Mouse (Mus musculus) kidney, adult 2 months (tissue): ENCODE data around the gene Slc39a7. TPM values are rescaled to one million over a fixed set of nuclear protein-coding genes. Genes with fewer than 3 reads are reported as not detected.

ENCODE experiments used
- DNase-seq: peaks from one replicate; pipeline ENCODE4 v3.0.0; 2021
- H3K27ac ChIP-seq: fragments of 200-500 bp; 2 replicates; pipeline ENCODE4 v1.5.1; 2012; ENCODE audit warnings: low read depth, low read length, control low read depth, inconsistent platforms; ENCODE audit not compliant: insufficient read depth
- H3K27me3 ChIP-seq: fragments of 200-500 bp; replicated peaks from 2 replicates; pipeline ENCODE4 v1.6.1; 2012; ENCODE audit warnings: mild to moderate bottlenecking, moderate library complexity, low read length, inconsistent platforms; ENCODE audit not compliant: control insufficient read depth, insufficient read depth
- H3K36me3 ChIP-seq: fragments of 200-500 bp; 2 replicates; pipeline ENCODE4 v1.6.1; 2012; ENCODE audit warnings: mild to moderate bottlenecking, moderate library complexity, low read length, inconsistent platforms; ENCODE audit not compliant: control insufficient read depth, insufficient read depth
- H3K4me1 ChIP-seq: fragments of 200-500 bp; 2 replicates; pipeline ENCODE4 v1.6.1; 2011; ENCODE audit warnings: low read length; ENCODE audit not compliant: control insufficient read depth, insufficient read depth
- H3K4me3 ChIP-seq: fragments of 200-500 bp; 2 replicates; pipeline ENCODE4 v1.5.1; 2011; ENCODE audit warnings: mild to moderate bottlenecking, low read depth, low read length, control low read depth; ENCODE audit not compliant: insufficient read depth
- CTCF ChIP-seq: fragments of 200-500 bp; conservative IDR thresholded peaks from 2 replicates; pipeline ENCODE4 v1.5.1; 2011; ENCODE audit warnings: low read depth, mild to moderate bottlenecking, control low read depth, low read length, moderate library complexity, mixed read lengths; ENCODE audit not compliant: insufficient read depth, insufficient read length
- POLR2A ChIP-seq: fragments of 200-500 bp; IDR thresholded peaks from one replicate; pipeline ENCODE4 v1.6.1; 2011; ENCODE audit warnings: low read depth, low read length, control low read depth
- WGBS: fragments of 180-500 bp; shearing (Covaris S2); methylation state at CpG from one replicate; pipeline ENCODE4 v1.1.7; 2018; 5-methylcytosine and 5-hydroxymethylcytosine counted together
- polyA plus RNA-seq: library from polyadenylated mRNA; depleted of rRNA; stranded (reverse); fragments of >200 nt; gene quantifications from 2 replicates; pipeline ENCODE4 v1.2.3, GENCODE M21; 2012

The Slc39a7 gene
- polyA plus RNA-seq, 1 experiment: 90.4 TPM

DNA sequence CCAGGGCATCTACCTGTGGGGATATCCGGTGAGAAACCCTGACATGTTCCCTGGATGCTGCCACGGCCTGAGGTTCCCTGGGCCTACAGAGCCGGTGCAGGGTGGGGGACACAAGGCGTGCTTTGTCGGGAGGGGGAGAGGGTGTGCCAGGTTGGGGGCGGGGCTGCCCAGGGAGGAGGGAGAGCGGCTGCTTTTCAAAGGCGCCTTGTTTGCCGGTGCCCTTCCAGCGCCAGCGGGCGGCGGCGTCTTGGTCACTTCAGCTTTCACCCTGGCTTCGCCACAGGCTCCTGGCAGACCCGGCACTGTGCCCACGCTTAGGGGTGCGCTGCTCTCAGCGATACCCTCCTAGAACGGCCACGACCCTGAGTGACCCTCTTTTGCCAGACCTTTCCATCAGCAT lies 7.0 kb upstream of the Slc39a7 start:
- no peak overlapping the region for H3K4me3 ChIP-seq

DNA sequence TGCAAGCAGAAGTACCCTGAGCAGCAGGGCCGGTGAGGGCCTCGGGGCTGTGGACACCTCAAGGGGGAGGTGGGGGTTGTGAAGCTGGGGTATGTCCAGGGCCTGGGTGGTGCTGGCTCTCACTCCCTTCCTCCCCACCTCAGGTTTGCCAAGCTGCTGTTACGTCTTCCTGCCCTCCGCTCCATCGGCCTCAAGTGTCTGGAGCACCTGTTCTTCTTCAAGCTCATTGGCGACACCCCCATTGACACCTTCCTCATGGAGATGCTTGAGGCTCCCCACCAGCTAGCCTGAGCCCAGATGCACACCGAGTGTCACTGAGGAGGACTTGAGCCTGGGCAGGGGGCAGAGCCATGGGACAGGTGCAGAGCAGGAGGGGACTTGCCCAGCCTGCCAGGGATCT lies 5.8 kb upstream of the Slc39a7 start:
- Histone ChIP-seq H3K27ac (no peak overlapping the region), H3K4me1 (peaks cover 7% of the 10 kb centered on the region), H3K4me3 (no peak overlapping the region), H3K36me3 (peaks cover 2% of the 10 kb centered on the region; the same call in 1 of the 2 replicates), H3K27me3 (no peaks in the 10 kb centered on the region)
- WGBS: 89% methylated on average over 7 of the region's 7 CpGs
- TF ChIP-seq CTCF (no peak), POLR2A (no peak)
- DNase-seq: no peak

More for the DNA sequence above, 7.0 kb upstream of the Slc39a7 start:
- no peaks in the 10 kb centered on the region for H3K27me3 ChIP-seq
- peaks cover 2% of the 10 kb centered on the region; the same call in 1 of the 2 replicates for H3K36me3 ChIP-seq
- no peak for DNase-seq
- no peaks in the 10 kb centered on the region for H3K4me1 ChIP-seq
- TF ChIP-seq CTCF (no peak), POLR2A (no peak)
- 13% methylated on average over 21 of the region's 21 CpGs for whole genome bisulfite sequencing
- H3K27ac ChIP-seq: no peak overlapping the region

DNA sequence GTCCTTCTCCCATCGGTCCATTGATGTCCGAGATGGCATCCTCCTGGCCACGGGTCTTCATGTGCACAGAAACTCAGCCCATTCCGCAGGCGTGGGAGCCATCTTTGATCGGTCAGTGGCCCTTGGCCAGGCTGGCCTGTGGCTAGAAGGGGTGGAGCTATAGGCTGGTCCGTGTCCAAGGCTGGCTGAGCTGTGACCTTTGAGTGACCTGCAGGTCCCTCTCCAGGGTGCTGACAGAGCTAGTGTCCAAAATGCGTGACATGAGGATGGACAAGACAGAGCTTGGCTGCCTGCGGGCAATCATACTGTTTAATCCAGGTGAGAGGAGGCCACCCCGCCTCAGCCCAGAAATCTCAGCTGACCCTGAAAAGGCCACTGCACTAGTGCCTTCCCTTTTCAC lies 5.2 kb upstream of the Slc39a7 start:
- no peak overlapping the region for H3K4me3 ChIP-seq
- peak; percentile 85 for DNase-seq
- peaks cover 7% of the 10 kb centered on the region for H3K4me1 ChIP-seq
- H3K36me3 ChIP-seq: peaks cover 2% of the 10 kb centered on the region; the same call in 1 of the 2 replicates
- no peaks in the 10 kb centered on the region for H3K27me3 ChIP-seq
- 60% methylated on average over 10 of the region's 10 CpGs for WGBS
- no peak for TF ChIP-seq POLR2A
- no peak for TF ChIP-seq CTCF
- H3K27ac ChIP-seq: no peak overlapping the region

DNA sequence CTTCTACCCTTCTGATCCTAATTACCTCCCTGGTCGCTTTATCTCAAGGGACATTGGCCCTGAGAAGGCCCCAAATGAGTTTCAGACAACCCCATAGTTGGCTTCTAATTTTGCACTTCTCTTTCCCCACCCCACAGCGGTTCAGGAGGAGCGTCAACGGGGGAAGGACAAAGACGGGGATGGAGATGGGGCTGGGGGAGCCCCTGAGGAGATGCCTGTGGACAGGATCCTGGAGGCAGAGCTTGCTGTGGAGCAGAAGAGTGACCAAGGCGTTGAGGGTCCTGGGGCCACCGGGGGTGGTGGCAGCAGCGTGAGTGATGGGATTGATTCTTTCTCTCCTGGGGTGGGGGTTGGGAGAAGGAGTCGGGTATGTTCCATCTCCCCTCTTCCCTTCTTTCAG lies 4.0 kb upstream of the Slc39a7 start:
- no peak for DNase-seq
- peaks cover 2% of the 10 kb centered on the region; the same call in 1 of the 2 replicates for H3K36me3 ChIP-seq
- no peak overlapping the region for H3K27ac ChIP-seq
- no peaks in the 10 kb centered on the region for H3K27me3 ChIP-seq
- peaks cover 10% of the 10 kb centered on the region for H3K4me1 ChIP-seq
- 89% methylated on average over 9 of the region's 9 CpGs for WGBS
- H3K4me3 ChIP-seq: no peak overlapping the region
- no peak for TF ChIP-seq CTCF
- TF ChIP-seq POLR2A: no peak

DNA sequence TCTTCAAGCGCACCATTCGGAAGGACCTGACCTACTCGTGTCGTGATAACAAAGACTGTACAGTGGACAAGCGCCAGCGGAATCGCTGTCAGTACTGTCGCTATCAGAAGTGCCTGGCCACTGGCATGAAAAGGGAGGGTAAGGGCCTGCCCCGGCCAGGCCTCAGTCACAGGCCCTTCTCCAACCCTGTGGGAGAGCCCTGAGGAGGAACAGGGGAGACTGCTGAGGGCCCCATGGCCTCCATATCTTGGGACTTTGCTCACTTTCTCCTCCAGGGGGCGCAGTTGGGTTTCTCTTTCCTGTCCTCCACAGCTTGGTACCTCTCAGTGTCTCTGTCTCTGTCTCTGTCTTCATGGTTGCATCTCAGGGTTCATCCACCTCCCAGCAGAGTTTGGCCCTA lies 2.6 kb upstream of the Slc39a7 start:
- H3K27me3 ChIP-seq: no peaks in the 10 kb centered on the region
- H3K27ac ChIP-seq: no peak overlapping the region
- H3K4me1 ChIP-seq: peaks cover 16% of the 10 kb centered on the region
- 81% methylated on average over 10 of the region's 10 CpGs for WGBS
- no peak overlapping the region for H3K4me3 ChIP-seq
- H3K36me3 ChIP-seq: peaks cover 2% of the 10 kb centered on the region; the same call in 1 of the 2 replicates
- DNase-seq: peak; percentile 68
- TF ChIP-seq CTCF (peak; percentile 66), POLR2A (no peak)

DNA sequence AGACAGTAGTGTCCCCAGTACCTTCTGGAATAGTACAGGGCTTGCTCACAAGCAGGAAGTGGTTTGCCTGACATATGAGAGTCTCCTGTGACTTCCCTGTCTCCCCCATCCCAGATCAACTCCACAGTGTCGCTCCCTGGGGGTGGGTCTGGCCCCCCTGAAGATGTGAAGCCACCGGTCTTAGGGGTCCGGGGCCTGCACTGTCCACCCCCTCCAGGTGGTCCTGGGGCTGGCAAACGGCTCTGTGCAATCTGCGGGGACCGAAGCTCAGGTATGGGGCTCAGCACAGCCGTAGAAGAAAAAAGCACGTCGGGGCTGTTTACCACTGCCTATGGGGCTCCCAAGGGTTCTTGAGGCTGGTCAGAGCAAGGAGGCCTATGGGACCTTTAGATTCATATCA lies 2.0 kb upstream of the Slc39a7 start:
- Histone ChIP-seq H3K27me3 (no peaks in the 10 kb centered on the region), H3K4me1 (peaks cover 16% of the 10 kb centered on the region), H3K4me3 (no peak overlapping the region), H3K27ac (no peak overlapping the region), H3K36me3 (peaks cover 2% of the 10 kb centered on the region; the same call in 1 of the 2 replicates)
- WGBS: 91% methylated on average over 9 of the region's 9 CpGs
- TF ChIP-seq CTCF (no peak), POLR2A (no peak)
- DNase-seq: no peak

DNA sequence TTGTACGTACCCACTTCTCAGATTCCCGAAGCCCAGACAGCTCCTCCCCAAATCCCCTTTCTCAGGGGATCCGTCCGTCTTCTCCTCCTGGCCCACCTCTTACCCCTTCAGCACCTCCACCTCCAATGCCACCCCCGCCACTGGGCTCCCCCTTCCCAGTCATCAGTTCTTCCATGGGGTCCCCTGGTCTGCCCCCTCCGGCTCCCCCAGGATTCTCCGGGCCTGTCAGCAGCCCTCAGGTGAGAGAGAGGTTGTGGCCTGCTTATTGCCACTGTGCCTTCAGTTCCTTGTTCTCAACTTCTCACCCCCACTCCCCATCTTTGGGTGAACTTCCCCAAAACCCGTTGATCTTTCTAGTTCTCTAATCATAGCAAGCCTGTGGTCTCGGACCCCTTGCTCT lies 1.3 kb upstream of the Slc39a7 start:
- peak; percentile 11 for DNase-seq
- Histone ChIP-seq H3K4me3 (peak overlapping the region; percentile 84), H3K27ac (peak overlapping the region; percentile 78; the same call in 1 of the 2 replicates), H3K4me1 (peaks cover 16% of the 10 kb centered on the region), H3K36me3 (peaks cover 2% of the 10 kb centered on the region; the same call in 1 of the 2 replicates), H3K27me3 (no peaks in the 10 kb centered on the region)
- TF ChIP-seq CTCF (no peak), POLR2A (no peak)
- 29% methylated on average over 9 of the region's 9 CpGs for WGBS
